Mouse (Mus musculus) thymus, postnatal 25 days (tissue): ENCODE data around the gene Caskin1.

ENCODE experiments used
- DNase-seq: peaks from one replicate; pipeline ENCODE4 v3.0.0; 2022

Gene Caskin1

GRCm38 (mm10) chr17:24472512-24472911 lies 15.9 kb upstream of the Caskin1 start:
- DNase-seq, result no peak

- no peak for DNase-seq
Observed at GRCm38 (mm10) chr17:24473612-24474275, 14.7 kb upstream of the Caskin1 start, which contains the start of gene Bricd5. Gene Bricd5, plus strand, starts transcription at chr17:24473884.

- no peak for DNase-seq
Observed at GRCm38 (mm10) chr17:24474557-24474956, 13.8 kb upstream of the Caskin1 start.

- no peak for DNase-seq
Observed at GRCm38 (mm10) chr17:24475586-24475985, 12.8 kb upstream of the Caskin1 start.

GRCm38 (mm10) chr17:24476022-24476776 lies 12.2 kb upstream of the Caskin1 start:
- no peak for DNase-seq

- no peak for DNase-seq
Observed at GRCm38 (mm10) chr17:24477053-24477984, 11.1 kb upstream of the Caskin1 start.

GRCm38 (mm10) chr17:24477985-24478600 lies 10.3 kb upstream of the Caskin1 start:
- DNase-seq, result no peak

GRCm38 (mm10) chr17:24478663-24479380 lies 9.6 kb upstream of the Caskin1 start, which contains the start of gene Mlst8:
Gene Mlst8, minus strand, starts transcription at chr17:24479078.
- peak; percentile 98 for DNase-seq

- DNase-seq, result no peak
Observed at GRCm38 (mm10) chr17:24479431-24479830, 9.0 kb upstream of the Caskin1 start.

- no peak for DNase-seq
Observed at GRCm38 (mm10) chr17:24480201-24480826, 8.1 kb upstream of the Caskin1 start.

GRCm38 (mm10) chr17:24481027-24481815 lies 7.2 kb upstream of the Caskin1 start:
- no peak for DNase-seq

- no peak for DNase-seq
Observed at GRCm38 (mm10) chr17:24483495-24483894, 4.9 kb upstream of the Caskin1 start.

- peak; percentile 32 for DNase-seq
Observed at GRCm38 (mm10) chr17:24485090-24485860, 3.1 kb upstream of the Caskin1 start.

GRCm38 (mm10) chr17:24488662-24489264 lies 362 bp downstream of the Caskin1 start:
- DNase-seq, result no peak

- DNase-seq, result no peak
Observed at GRCm38 (mm10) chr17:24489265-24490030, 1.0 kb downstream of the Caskin1 start.

GRCm38 (mm10) chr17:24490399-24490798 lies 2.0 kb downstream of the Caskin1 start:
- no peak for DNase-seq

- peak; percentile 46 for DNase-seq
Observed at GRCm38 (mm10) chr17:24494627-24495335, 6.4 kb downstream of the Caskin1 start.

- DNase-seq, result no peak
Observed at GRCm38 (mm10) chr17:24495443-24495842, 7.0 kb downstream of the Caskin1 start.
